Mouse (Mus musculus) A20 (cell line): ENCODE results near the gene Car1.
"Not testable (repeated sequence)": the region's sequence is repeated elsewhere in the genome, so short reads cannot be mapped to it uniquely, and the experiment has no call there.

Experiments used
- DNase-seq: peaks from one replicate; pipeline ENCODE4 v3.0.0-alpha.2; 2011; ENCODE audit warnings: low read depth, low spot score

Gene Car1

DNA sequence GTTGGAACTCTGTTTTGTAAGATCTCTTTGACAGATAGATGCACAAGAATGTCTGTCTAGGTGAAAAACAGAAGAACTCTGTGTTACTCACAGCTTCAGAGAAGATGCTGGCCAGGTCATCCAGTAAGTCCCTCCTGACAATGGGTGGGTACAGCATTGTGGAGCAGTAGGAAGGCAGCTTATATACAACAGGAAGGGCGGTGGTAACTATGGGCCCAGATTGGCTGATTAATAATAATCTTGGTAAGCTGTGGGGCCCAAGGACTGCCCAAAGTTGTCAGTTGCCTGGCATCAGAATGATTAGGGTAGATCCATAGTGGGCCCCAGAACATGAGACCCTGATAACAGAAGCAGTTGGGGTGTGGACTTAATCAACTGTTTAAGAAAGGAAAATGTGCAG is at the start of gene Car1:
Gene Car1, minus strand, starts transcription at position 158 of the 400 bp plus-strand sequence.
- DNase-seq = no peak

- DNase-seq = no peak
Measured at GRCm38 (mm10) chr3:14857874-14858273, 49.7 kb upstream of the Car1 start.

DNA sequence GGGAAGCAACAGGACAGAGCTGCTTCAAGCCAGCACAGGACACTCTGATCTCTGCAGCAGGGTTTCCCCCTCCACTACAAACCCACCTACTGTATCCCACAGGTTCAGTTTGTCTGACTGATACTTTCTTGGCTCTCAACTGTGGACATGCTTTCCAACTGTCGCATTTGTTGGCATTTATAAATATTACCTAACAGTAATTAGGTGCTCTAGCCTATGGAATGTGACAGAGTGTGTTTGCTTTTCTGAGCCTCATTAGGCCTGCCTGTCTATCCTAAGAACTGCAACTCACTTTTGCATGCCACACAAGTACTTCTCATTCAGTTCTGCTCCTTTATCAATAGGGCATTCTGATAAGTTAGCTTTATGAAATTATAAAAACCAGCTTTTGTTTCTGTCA is 46.3 kb upstream of the Car1 start:
- DNase-seq = no peak

DNA sequence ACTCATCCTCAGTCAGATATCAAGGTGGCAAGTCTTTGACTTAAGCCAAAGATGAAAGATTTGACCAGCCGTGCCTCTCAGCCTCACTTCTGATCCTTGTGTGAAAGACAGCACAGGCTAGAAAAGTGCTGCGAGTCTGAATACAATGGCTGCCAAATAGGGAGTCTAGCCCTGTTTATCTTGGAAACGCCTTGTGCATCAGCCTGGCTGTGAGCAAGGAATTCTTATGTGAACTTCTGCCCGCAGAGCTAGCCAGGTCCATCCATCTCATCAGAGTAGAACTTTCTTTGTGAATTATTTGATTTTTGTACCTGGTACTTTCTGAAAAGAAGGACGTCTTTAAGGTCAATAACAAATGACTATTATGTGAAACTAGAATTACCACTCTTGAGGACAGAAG is 45.8 kb upstream of the Car1 start:
- DNase-seq = no peak

GRCm38 (mm10) chr3:14848587-14849254 is 40.6 kb upstream of the Car1 start:
- no peak for DNase-seq

GRCm38 (mm10) chr3:14839466-14840118 is 31.4 kb upstream of the Car1 start:
- DNase-seq = peak; percentile 5

DNA sequence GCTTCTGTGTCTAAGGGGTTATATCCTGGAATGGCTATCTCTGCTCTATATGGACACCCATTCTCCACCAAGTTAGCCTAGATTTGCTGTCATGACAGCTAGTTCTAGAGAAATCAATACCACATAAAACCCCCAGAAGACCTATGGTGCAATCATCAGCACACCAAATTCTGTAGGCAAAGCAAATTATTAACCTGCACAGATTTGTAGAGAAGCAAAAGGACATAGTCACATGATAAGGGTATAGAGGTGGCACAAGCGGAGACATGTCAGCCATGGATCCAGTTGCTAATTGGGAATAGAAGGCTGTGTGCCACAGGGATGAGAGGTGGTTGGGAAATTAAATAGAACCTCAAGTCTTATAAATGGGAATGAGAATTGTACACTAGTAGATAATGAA is 30.8 kb upstream of the Car1 start:
- no peak for DNase-seq

DNA sequence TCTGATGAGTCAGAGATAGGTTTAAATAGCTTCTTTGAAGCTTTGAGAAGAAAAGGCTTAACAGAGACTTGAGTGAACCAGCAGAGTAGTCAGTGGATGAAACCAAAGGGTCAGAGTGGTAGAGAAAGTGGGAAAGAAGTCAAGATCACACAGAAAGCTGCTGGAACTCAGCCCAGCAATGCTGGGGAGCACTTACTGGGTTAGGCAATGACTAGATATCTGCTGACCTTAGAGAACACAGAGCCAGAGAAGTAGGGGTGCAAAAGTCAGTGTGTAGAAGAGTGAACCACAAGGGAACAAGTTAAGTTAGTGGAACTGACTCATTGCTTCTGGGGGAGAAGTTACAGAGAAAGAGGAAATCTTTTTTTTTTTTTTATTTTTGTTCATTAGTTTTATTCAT is 24.6 kb upstream of the Car1 start:
- DNase-seq = peak; percentile 20

DNA sequence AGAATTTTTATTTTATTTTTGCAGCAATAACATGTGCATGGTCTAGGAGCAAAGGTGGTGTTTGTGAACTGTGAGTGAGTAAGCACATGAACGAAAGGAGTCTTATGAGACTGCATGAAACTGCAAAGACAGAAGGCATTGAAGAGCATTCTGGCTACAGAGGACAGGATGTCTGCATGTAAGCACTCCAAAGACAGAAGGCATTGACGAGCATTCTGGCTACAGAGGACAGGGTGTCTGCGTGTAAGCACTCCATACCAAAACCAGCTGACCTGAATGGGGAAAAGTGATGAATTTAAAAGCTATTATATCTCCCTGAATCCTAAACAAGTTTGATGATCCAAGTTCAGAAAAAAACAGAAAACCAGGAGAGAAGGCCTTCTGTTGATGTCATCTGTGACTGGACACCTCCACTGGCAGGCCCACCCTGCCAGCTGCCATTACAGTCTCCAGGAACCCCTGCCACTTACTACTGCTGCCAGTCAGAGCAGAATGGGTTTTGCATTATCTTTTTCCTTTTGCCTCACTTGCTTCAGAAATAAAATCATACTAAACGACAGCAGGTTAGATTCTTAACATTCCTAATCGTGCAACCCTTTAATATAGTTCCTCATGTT is 23.2 kb upstream of the Car1 start:
- no peak for DNase-seq

DNA sequence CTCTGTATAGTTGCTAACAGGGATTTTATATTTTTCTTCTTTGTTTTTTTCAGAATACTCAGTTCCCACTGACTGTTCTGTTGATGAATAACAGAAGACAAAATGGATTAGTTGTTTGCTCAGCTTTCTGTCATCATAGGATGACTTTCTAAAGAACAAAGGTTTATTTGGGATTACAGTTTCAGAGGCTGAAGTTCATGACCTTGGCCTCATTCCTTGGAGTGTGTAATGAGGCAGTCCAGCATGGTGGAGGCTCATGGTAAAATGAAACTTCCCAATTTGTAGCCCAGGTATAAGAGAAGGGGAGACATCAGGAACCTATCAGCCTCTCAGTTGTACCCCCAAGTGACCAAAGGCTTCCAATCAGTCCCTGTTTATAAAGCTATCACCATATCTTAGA is 20.7 kb upstream of the Car1 start:
- DNase-seq = no peak

- DNase-seq = no peak
Measured at GRCm38 (mm10) chr3:14819844-14820504, 11.8 kb upstream of the Car1 start.

DNA sequence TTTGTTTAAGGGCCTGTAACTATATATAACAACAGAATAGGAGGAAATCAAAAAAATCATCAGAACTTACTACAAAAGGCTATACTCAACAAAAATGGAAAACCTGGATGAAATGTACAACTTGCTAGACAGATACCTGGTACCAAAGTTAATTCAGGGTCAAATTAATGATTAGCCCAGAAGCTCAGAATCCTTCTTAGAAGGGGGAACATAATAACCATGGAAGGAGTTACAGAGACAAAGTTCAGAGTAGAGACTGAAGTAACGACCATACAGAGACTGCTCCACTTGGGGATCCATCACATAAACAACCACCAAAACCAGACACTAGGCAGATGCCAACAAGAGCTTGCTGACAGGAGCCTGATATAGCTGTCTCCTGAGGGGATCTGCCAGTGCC is 7.2 kb upstream of the Car1 start:
- not testable (repeated sequence) for DNase-seq

GRCm38 (mm10) chr3:14806702-14807101 is 1.5 kb downstream of the Car1 start:
- no peak for DNase-seq

- no peak for DNase-seq
Measured at GRCm38 (mm10) chr3:14805962-14806361, 2.2 kb downstream of the Car1 start.

- DNase-seq = no peak
Measured at GRCm38 (mm10) chr3:14804906-14805305, 3.3 kb downstream of the Car1 start.

DNA sequence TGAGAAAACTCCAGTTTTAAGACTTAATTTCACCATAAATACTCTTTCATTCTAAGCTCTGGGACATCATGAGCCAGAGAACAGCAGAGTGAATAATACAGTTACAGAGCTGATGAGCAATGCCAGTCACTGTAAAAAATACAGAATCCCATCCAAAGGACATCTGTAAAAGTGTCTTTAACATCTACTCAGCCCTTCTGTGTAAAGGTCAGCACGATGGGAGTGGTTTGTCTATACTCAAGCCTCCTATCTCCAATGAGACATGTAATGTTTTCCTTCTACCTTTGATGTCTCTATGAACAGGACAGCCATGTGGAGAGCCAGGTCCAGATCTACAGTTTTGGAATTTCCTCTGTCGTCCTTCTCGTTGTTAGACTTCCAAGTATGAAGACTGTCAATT is 11.1 kb downstream of the Car1 start:
- DNase-seq = no peak

DNA sequence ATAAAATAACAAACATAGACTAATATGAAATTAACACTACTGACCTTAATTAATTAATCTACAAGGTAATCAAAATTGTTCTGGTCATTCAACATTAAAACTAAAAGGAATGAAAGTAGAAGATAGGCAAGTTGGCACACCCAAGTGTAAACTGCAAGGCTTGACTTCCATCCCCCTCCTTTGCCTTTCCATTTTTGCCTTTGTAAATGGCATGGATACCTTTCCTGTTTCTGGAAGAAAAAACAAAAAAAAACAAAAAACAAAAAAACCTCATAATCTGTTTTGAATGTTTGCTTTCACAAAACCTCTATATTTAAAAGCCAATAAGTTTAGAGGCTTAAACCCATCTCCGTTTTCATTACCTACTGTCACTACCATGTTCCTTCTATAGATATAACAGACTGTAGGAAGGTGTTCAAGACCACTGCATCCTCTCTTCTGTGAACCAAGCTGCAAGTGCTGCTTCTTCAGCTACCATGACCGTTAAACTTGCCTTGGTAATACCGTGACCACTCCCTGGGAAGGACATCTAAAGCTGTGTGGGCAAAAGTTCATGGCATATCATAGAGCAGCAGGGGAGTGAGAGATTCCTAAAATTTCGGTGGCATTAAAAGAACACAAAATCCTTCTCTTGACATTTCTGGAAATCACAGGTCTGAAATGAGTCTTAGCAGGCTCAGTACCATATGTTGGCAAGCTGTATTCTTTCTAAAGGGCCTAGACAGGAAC is 12.7 kb downstream of the Car1 start:
- no peak for DNase-seq

DNA sequence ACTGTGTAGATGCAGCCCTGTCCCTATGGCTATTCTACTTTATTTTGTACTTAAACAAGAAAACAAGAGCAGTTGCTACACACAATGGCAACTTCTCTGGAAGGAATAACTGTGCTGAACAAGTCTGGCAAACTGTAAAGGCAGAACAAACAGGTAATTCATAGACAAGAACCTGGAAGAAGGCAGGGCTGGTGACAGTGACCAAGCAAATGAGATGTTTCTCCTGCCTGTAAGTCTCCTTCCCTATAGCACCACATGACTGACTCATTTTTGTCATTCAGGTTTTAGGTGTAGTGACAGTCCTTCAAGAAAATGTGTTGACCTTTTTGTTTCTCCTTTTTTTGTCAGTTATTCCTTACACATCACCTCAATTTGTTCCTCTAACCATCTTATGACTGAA is 16.1 kb downstream of the Car1 start:
- no peak for DNase-seq

- DNase-seq = no peak
Measured at GRCm38 (mm10) chr3:14787607-14788006, 20.6 kb downstream of the Car1 start.

DNA sequence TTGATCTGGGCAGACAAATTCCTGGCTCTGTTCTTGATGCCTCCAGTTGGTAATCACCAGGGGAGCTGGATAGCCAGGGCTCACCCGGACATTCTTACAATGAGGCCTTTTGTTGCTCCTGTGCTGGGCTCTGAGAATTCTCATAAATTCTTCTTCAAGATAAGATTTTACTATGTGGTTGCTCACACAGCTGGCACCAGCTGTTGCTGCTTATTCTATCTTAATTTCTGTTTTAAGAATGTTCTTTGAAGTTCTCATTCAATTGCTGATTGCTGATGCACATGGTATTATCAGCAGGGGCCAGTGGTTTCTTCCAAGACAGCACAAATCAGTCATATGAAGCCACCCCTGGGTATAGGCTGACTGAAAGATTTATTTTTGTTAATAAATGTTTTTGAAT is 21.0 kb downstream of the Car1 start:
- DNase-seq = no peak

DNA sequence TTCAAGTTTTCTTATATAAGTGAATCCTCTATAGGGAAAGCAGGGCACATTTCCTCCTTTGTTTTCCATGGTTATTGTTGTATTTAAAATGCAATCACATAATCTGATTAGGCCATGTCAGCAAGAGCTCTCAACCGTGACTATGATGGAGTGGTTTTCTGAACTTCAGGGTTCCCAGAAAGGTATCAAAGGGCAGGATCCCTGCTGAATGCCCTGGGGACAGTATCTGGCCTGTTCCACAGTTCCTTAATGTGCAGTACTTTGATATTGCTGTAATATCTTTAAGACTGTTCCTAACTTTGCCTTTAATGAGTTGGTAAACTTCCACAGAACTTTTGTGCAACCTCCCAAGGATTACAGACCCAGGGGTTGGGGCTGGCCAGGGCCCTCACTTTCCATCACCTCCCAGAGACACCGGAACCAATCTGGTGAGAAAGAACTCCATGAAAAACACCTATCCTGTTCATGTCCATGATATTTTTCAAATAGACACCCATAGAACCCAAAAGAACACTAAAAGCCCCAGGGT is 21.6 kb downstream of the Car1 start:
- no peak for DNase-seq

DNA sequence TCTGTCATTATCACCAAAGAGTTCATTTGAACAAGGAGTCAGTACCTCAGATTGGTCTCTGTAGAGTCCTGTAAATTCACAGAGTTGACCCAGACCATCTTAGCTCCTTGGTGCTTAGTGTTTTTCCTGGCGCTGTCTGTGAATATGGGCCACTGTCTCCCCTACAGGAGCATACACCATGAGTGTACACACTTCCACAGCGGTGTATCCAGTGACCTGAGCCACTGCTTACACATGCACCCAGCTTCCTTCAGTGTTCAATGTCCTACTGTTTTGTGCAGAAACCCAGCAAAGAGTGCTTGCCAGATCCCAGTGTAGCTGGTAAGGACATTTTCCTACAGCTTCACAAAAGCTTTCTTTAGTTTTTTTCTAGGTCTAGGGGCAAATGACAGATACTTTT is 22.8 kb downstream of the Car1 start:
- DNase-seq = no peak
